ENCODE assay signal across 12 mouse cellular contexts in genomic region chr13:90279786-90280382, GRCm38 (mm10).
DNase-seq lines count a peak whose midpoint lies in the region; ATAC-seq lines count a peak whose summit lies in the region.
"Had no signal": no experiment of that assay in that cellular context is flagged by ENCODE, and none has a peak within 500 bp of the region (broad histone marks: within the 10 kb centered on the region; RNA-seq: fewer than 3 reads in every experiment).

No protein-coding gene starts in this region.

- H3K9ac ChIP-seq in heart, embryonic 11.5 days (ENCODE audit: low read depth, low read length) = no peak overlapping the region
- no peak overlapping the region for H3K9ac ChIP-seq in forebrain, embryonic 16.5 days (replicated peaks; ENCODE audit: low read depth, low read length)
- H3K9ac ChIP-seq: limb, embryonic 12.5 days; lung, embryonic 15.5 days had no signal

- H3K27ac ChIP-seq in heart, embryonic 11.5 days (ENCODE audit: low read depth, low read length) = no peak overlapping the region
- peak overlapping the region; percentile 12 for H3K27ac ChIP-seq in forebrain, embryonic 16.5 days (ENCODE audit: low read length)
- 0 out of 2 replicates have a peak overlapping the region, but pooled peaks have one; percentile 3 for H3K27ac ChIP-seq in limb, embryonic 10.5 days
- H3K27ac ChIP-seq: limb, embryonic 12.5 days; lung, embryonic 15.5 days had no signal

- intact Hi-C loops in heart, postnatal 25 days (cut with DNase I) = no loop called here

- H3K36me3 ChIP-seq in heart, embryonic 11.5 days (ENCODE audit: control insufficient read depth, insufficient read depth, low read length) = no peaks in the 10 kb centered on the region
- H3K36me3 ChIP-seq in forebrain, embryonic 16.5 days (ENCODE audit: control insufficient read depth, insufficient read depth) = no peaks in the 10 kb centered on the region
- H3K36me3 ChIP-seq in limb, embryonic 10.5 days = no peaks in the 10 kb centered on the region
- H3K36me3 ChIP-seq: limb, embryonic 12.5 days; lung, embryonic 15.5 days had no signal

- H3K4me2 ChIP-seq in heart, embryonic 11.5 days = no peak overlapping the region
- no peak overlapping the region for H3K4me2 ChIP-seq in forebrain, embryonic 16.5 days (ENCODE audit: low read length)
- H3K4me2 ChIP-seq: limb, embryonic 12.5 days; lung, embryonic 15.5 days had no signal

- no peaks in the 10 kb centered on the region for H3K9me3 ChIP-seq in heart, embryonic 11.5 days (replicated peaks; ENCODE audit: control insufficient read depth, low read length)
- H3K9me3 ChIP-seq in forebrain, embryonic 16.5 days (ENCODE audit: control insufficient read depth, low read length) = no peaks in the 10 kb centered on the region
- H3K9me3 ChIP-seq in limb, embryonic 10.5 days (replicated peaks) = no peaks in the 10 kb centered on the region
- H3K9me3 ChIP-seq: lung, embryonic 15.5 days had no signal

- 0 out of 2 replicates have a peak, but pooled peaks cover 2% of the 10 kb centered on the region for H3K4me1 ChIP-seq in heart, embryonic 11.5 days (ENCODE audit: control insufficient read depth, insufficient read depth, low read length)
- H3K4me1 ChIP-seq in forebrain, embryonic 16.5 days (replicated peaks; ENCODE audit: control insufficient read depth, insufficient read depth, low read length) = peaks cover 12% of the 10 kb centered on the region
- H3K4me1 ChIP-seq in limb, embryonic 10.5 days = peaks cover 16% of the 10 kb centered on the region
- H3K4me1 ChIP-seq: limb, embryonic 12.5 days; lung, embryonic 15.5 days had no signal

- WGBS in heart, embryonic 11.5 days (ENCODE audit: insufficient replicate concordance) = 63% methylated on average over 3 of the region's 3 CpGs
- 43% methylated on average over 3 of the region's 3 CpGs for WGBS in forebrain, embryonic 16.5 days
- 86% methylated on average over 3 of the region's 3 CpGs for WGBS in limb, embryonic 10.5 days

- no peaks in the 10 kb centered on the region for H3K27me3 ChIP-seq in heart, embryonic 11.5 days (ENCODE audit: control insufficient read depth, insufficient read depth, low read length)
- H3K27me3 ChIP-seq in forebrain, embryonic 16.5 days (replicated peaks; ENCODE audit: control insufficient read depth, insufficient read depth, low read length) = no peaks in the 10 kb centered on the region
- H3K27me3 ChIP-seq in limb, embryonic 10.5 days (ENCODE audit: low read depth, poor library complexity, severe bottlenecking) = no peaks in the 10 kb centered on the region
- H3K27me3 ChIP-seq: limb, embryonic 12.5 days; lung, embryonic 15.5 days had no signal

- no peak overlapping the region for H3K4me3 ChIP-seq in heart, embryonic 11.5 days (ENCODE audit: low read depth, low read length)
- no peak overlapping the region for H3K4me3 ChIP-seq in forebrain, embryonic 16.5 days (replicated peaks; ENCODE audit: low read length)
- no peak overlapping the region for H3K4me3 ChIP-seq in limb, embryonic 10.5 days
- H3K4me3 ChIP-seq: limb, embryonic 12.5 days; lung, embryonic 15.5 days had no signal

- DNase-seq in heart, adult 11 months = no peak
- DNase-seq in heart, postnatal 25 days (ENCODE audit: low spot score) = peak; percentile 0
- peak; percentile 27 for DNase-seq in limb, embryonic 10.5 days (ENCODE audit: low spot score)
- no peak for DNase-seq in gastrocnemius, postnatal 4 days (ENCODE audit: low spot score in 2 of 2)
- no peak for DNase-seq in MN1 (ENCODE audit: low spot score)
- no peak for DNase-seq in thymus, postnatal 36 days
- DNase-seq: gastrocnemius, postnatal 10 days; thymus, adult 2 months had no signal

- ATAC-seq in heart, embryonic 11.5 days (replicated peaks; ENCODE audit: insufficient number of reproducible peaks, low FRiP score, low TSS enrichment) = peak; percentile 46; the same call in 1 of the 2 replicates
- ATAC-seq in forebrain, embryonic 16.5 days = peak; percentile 90

Comparison
In these comparisons a context has a peak if more than half of its experiments do, and no peak if none do; other contexts are left out.
1. DNase-seq: peak in heart, postnatal 25 days (single experiment) and limb, embryonic 10.5 days (single experiment); none in heart, adult 11 months (single experiment), gastrocnemius, postnatal 4 days (0 of 2), MN1 (single experiment) and thymus, postnatal 36 days (0 of 2).